Mouse (Mus musculus): ENCODE measurements around the gene Map1b. TPM values are rescaled to one million over a fixed set of nuclear protein-coding genes. Genes with fewer than 3 reads are reported as not detected.

Map1b gene
- 0.16 and 0.37 TPM in 2 replicates for polyA plus RNA-seq (2012; rRNA removed)

DNA sequence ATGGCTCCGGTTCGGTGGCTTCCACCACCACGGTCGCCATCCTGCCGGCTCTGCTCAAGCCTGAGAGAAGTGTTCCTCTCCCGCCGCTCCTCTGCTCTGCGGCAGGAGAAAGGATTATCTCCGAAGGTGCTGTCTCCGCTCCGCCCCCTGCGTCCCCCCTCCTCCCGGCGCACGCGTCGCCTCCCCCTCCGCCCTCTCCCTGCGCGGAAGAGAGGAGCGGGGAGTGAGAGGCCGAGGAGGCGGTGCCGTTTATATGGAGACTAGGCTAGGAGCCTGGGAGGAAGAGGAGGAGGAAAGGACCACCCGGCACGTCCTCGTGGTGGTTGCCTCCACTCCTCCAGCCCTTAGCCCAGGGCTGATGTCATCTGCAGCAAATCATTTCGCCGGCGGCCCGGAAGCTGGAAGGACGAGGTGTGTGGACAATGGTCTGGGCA, at the start of gene Map1b:
Gene Map1b (minus strand): TSS at position 93 of the 434 bp plus-strand sequence.

Other genes starting within 250 kb of the Map1b start
- gene Ptcd2, start 171.8 kb downstream of the Map1b start, polyA plus RNA-seq (2012; rRNA removed): 13.2 and 15.7 TPM in 2 replicates
- gene Mrps27, start 171.8 kb downstream of the Map1b start, polyA plus RNA-seq (2012; rRNA removed): 14.6 and 17.0 TPM in 2 replicates